In genomic region chr17:56132661-56133060, GRCm38 (mm10) we compare ENCODE assay signal across 8 mouse cellular contexts. TPM values are rescaled to one million over a fixed set of nuclear protein-coding genes. Genes with fewer than 3 reads are reported as not detected.
DNase-seq lines count a peak whose midpoint lies in the region; ATAC-seq lines count a peak whose summit lies in the region.

No protein-coding gene starts in this region.

- no peak overlapping the region for H3K4me2 ChIP-seq in forebrain, embryonic 15.5 days (replicated peaks)

- H3K4me3 ChIP-seq in forebrain, embryonic 10.5 days = no peak overlapping the region
- H3K4me3 ChIP-seq in forebrain, embryonic 15.5 days = no peak overlapping the region
- peak overlapping the region; percentile 38 for H3K4me3 ChIP-seq in brown adipose tissue, adult 24 weeks (ENCODE audit: insufficient read depth, low read depth, low read length)

- no peaks in the 10 kb centered on the region for H3K36me3 ChIP-seq in forebrain, embryonic 10.5 days (replicated peaks)
- H3K36me3 ChIP-seq in forebrain, embryonic 15.5 days = peaks cover 29% of the 10 kb centered on the region

- H3K27me3 ChIP-seq in forebrain, embryonic 10.5 days (ENCODE audit: poor library complexity, severe bottlenecking) = peaks cover 26% of the 10 kb centered on the region
- no peaks in the 10 kb centered on the region for H3K27me3 ChIP-seq in forebrain, embryonic 15.5 days

- peaks cover 28% of the 10 kb centered on the region for H3K4me1 ChIP-seq in forebrain, embryonic 10.5 days
- peaks cover 19% of the 10 kb centered on the region for H3K4me1 ChIP-seq in forebrain, embryonic 15.5 days
- peaks cover 15% of the 10 kb centered on the region for H3K4me1 ChIP-seq in brown adipose tissue, adult 24 weeks (ENCODE audit: control insufficient read depth, insufficient read depth, insufficient read length, low read length)

- no peak overlapping the region for H3K27ac ChIP-seq in forebrain, embryonic 10.5 days
- no peak overlapping the region for H3K27ac ChIP-seq in forebrain, embryonic 15.5 days (replicated peaks)
- no peak overlapping the region for H3K27ac ChIP-seq in brown adipose tissue, adult 24 weeks (replicated peaks; ENCODE audit: low read depth, low read length)

- H3K9ac ChIP-seq in forebrain, embryonic 15.5 days (replicated peaks) = no peak overlapping the region

- 0 out of 2 replicates have a peak, but pooled peaks cover 9% of the 10 kb centered on the region for H3K9me3 ChIP-seq in forebrain, embryonic 10.5 days
- H3K9me3 ChIP-seq in forebrain, embryonic 15.5 days = no peaks in the 10 kb centered on the region

- no peak for ATAC-seq in forebrain, embryonic 15.5 days (replicated peaks)
- peak; percentile 39 for ATAC-seq in megakaryocyte, adult 5-6 weeks (ENCODE audit: poor library complexity, severe bottlenecking)

- peak; percentile 61 for DNase-seq in forebrain, embryonic 10.5 days (ENCODE audit: extremely low spot score, low spot score)
- DNase-seq in A20 (ENCODE audit: low read depth, low spot score) = peak; percentile 77
- DNase-seq in gastrocnemius, postnatal 10 days = peak; percentile 75
- DNase-seq in kidney, postnatal 10 days = peak; percentile 81
- DNase-seq in spleen, postnatal 36 days (ENCODE audit: low spot score in 2 of 2) = peak; percentile 45 to 53

- WGBS in forebrain, embryonic 10.5 days = 6% methylated on average over 14 of the region's 14 CpGs
- 6% methylated on average over 14 of the region's 14 CpGs for WGBS in forebrain, embryonic 15.5 days

RNA-seq across cellular contexts. Expression of gene Sema6b, which starts 7.5 kb away (rescaled TPM):
- polyA plus RNA-seq in forebrain, embryonic 10.5 days (2016; fragmentation: Nextera tagmentation; extraction: Ambion mirVana) = 0.44 and 0.67 TPM in 2 replicates
- 13.6 and 14.2 TPM in 2 replicates for polyA plus RNA-seq in forebrain, embryonic 15.5 days (2015; fragmentation: Nextera tagmentation; extraction: Ambion mirVana)
- polyA plus RNA-seq in brown adipose tissue, adult 24 weeks (2012; ENCODE audit: insufficient read depth, insufficient read length, missing spikeins) = 1.9 and 5.0 TPM in 2 replicates
- 10 to 100 TPM; 14.4 to 14.7 TPM for total RNA-seq in gastrocnemius, postnatal 10 days (2021)
- total RNA-seq in megakaryocyte, adult 5-6 weeks (2015) = 1.5 TPM in 2 replicates
- 2.0 and 2.7 TPM in 2 replicates for total RNA-seq in megakaryocyte, adult 5-6 weeks (2017)

RNA-seq across cellular contexts. Expression of gene Lrg1, which starts 10.9 kb away (rescaled TPM):
- polyA plus RNA-seq in forebrain, embryonic 10.5 days (2016; fragmentation: Nextera tagmentation; extraction: Ambion mirVana) = not detected in 2 replicates
- 0.13 and 0.19 TPM in 2 replicates for polyA plus RNA-seq in forebrain, embryonic 15.5 days (2015; fragmentation: Nextera tagmentation; extraction: Ambion mirVana)
- polyA plus RNA-seq in brown adipose tissue, adult 24 weeks (2012; ENCODE audit: insufficient read depth, insufficient read length, missing spikeins) = 61.5 and 101 TPM in 2 replicates
- total RNA-seq in gastrocnemius, postnatal 10 days (2021) = 1 to 10 TPM; 1.4 to 3.1 TPM
- total RNA-seq in megakaryocyte, adult 5-6 weeks (2015) = 17.6 and 20.1 TPM in 2 replicates
- total RNA-seq in megakaryocyte, adult 5-6 weeks (2017) = 23.9 and 33.9 TPM in 2 replicates

RNA-seq across cellular contexts. Expression of gene Plin5, which starts 15.3 kb away (rescaled TPM):
- 0.25 and 0.33 TPM in 2 replicates for polyA plus RNA-seq in forebrain, embryonic 10.5 days (2016; fragmentation: Nextera tagmentation; extraction: Ambion mirVana)
- 0.69 and 0.74 TPM in 2 replicates for polyA plus RNA-seq in forebrain, embryonic 15.5 days (2015; fragmentation: Nextera tagmentation; extraction: Ambion mirVana)
- polyA plus RNA-seq in brown adipose tissue, adult 24 weeks (2012; ENCODE audit: insufficient read depth, insufficient read length, missing spikeins) = 138 and 171 TPM in 2 replicates
- 10 to 100 TPM; 19.2 to 19.9 TPM for total RNA-seq in gastrocnemius, postnatal 10 days (2021)
- total RNA-seq in megakaryocyte, adult 5-6 weeks (2015) = 0.18 TPM in 1 of 2 replicates, not detected in the other
- total RNA-seq in megakaryocyte, adult 5-6 weeks (2017) = 0.45 TPM in 1 of 2 replicates, not detected in the other

RNA-seq across cellular contexts. Expression of gene Plin4, which starts 23.1 kb away (rescaled TPM):
- polyA plus RNA-seq in forebrain, embryonic 10.5 days (2016; fragmentation: Nextera tagmentation; extraction: Ambion mirVana) = 0.05 and 0.09 TPM in 2 replicates
- polyA plus RNA-seq in forebrain, embryonic 15.5 days (2015; fragmentation: Nextera tagmentation; extraction: Ambion mirVana) = 0.11 TPM in 2 replicates
- polyA plus RNA-seq in brown adipose tissue, adult 24 weeks (2012; ENCODE audit: insufficient read depth, insufficient read length, missing spikeins) = 195 and 205 TPM in 2 replicates
- 100 to 1,000 TPM in 1 of 2 experiments, 10 to 100 TPM in 1; 75.2 to 106 TPM for total RNA-seq in gastrocnemius, postnatal 10 days (2021)
- 0.09 TPM in 2 replicates for total RNA-seq in megakaryocyte, adult 5-6 weeks (2015)
- total RNA-seq in megakaryocyte, adult 5-6 weeks (2017) = 0.18 TPM in 1 of 2 replicates, not detected in the other

RNA-seq across cellular contexts. Expression of gene Tnfaip8l1, which starts 29.6 kb away (rescaled TPM):
- polyA plus RNA-seq in forebrain, embryonic 10.5 days (2016; fragmentation: Nextera tagmentation; extraction: Ambion mirVana) = 7.4 and 8.1 TPM in 2 replicates
- polyA plus RNA-seq in forebrain, embryonic 15.5 days (2015; fragmentation: Nextera tagmentation; extraction: Ambion mirVana) = 9.0 and 10.0 TPM in 2 replicates
- 0.36 and 1.4 TPM in 2 replicates for polyA plus RNA-seq in brown adipose tissue, adult 24 weeks (2012; ENCODE audit: insufficient read depth, insufficient read length, missing spikeins)
- total RNA-seq in gastrocnemius, postnatal 10 days (2021) = 1 to 10 TPM; 5.0 to 5.3 TPM
- total RNA-seq in megakaryocyte, adult 5-6 weeks (2015) = 4.3 and 4.4 TPM in 2 replicates
- total RNA-seq in megakaryocyte, adult 5-6 weeks (2017) = 3.2 and 4.8 TPM in 2 replicates

Comparison
In these comparisons a context has a peak if more than half of its experiments do, and no peak if none do; other contexts are left out.
1. RNA of gene Lrg1, which starts 10.9 kb away (polyA plus RNA-seq): 61.5 to 101 TPM in brown adipose tissue, adult 24 weeks; 0.13 to 0.19 TPM in forebrain, embryonic 15.5 days and not detected in forebrain, embryonic 10.5 days; every median in the first group is over 10 times any median in the second.
2. RNA of gene Plin5, which starts 15.3 kb away (polyA plus RNA-seq): 138 to 171 TPM in brown adipose tissue, adult 24 weeks; 0.69 to 0.74 TPM in forebrain, embryonic 15.5 days and 0.25 to 0.33 TPM in forebrain, embryonic 10.5 days; every median in the first group is over 10 times any median in the second.
3. Peak in every context shown above with its lines, with median percentiles within 50 percentile points of each other: DNase-seq.